Mouse (Mus musculus): ENCODE measurements around the gene 1700011L22Rik. TPM values are rescaled to one million over a fixed set of nuclear protein-coding genes. Genes with fewer than 3 reads are reported as not detected.

1700011L22Rik gene
- polyA plus RNA-seq, 1 experiment, result not detected

DNA sequence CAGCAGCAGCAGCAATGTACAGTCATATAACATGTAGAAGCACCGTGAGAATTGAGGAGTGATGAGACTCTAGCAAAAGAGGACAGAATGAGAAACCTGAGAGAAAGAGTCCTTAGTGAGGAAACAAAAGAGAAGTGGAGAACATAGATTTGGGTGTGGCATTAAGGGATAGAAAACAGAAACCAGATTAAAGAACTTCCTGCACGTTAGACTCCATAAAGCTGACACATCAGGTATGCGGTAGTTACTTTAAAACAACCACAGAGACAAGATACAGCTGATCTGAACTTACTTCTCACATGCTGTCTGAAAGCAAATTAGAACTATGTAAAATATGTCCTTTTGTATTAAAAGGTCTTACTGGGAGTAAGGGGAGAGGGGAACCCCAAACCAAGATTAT lies 38.1 kb upstream of the 1700011L22Rik start:
- Histone ChIP-seq H3K4me3 (replicated peaks) (no peak overlapping the region), H3K36me3 (replicated peaks; ENCODE audit: low read length) (peaks cover 13% of the 10 kb centered on the region), H3K27me3 (replicated peaks) (no peaks in the 10 kb centered on the region), H3K4me1 (peaks cover 9% of the 10 kb centered on the region), H3K9me3 (no peaks in the 10 kb centered on the region)
- TF ChIP-seq GATA1 (IDR thresholded peaks at IDR 0.05; ENCODE audit: borderline replicate concordance, low read length), result no peak
- no peak for TF ChIP-seq FLI1 (IDR thresholded peaks at IDR 0.05; ENCODE audit: low read length)

DNA sequence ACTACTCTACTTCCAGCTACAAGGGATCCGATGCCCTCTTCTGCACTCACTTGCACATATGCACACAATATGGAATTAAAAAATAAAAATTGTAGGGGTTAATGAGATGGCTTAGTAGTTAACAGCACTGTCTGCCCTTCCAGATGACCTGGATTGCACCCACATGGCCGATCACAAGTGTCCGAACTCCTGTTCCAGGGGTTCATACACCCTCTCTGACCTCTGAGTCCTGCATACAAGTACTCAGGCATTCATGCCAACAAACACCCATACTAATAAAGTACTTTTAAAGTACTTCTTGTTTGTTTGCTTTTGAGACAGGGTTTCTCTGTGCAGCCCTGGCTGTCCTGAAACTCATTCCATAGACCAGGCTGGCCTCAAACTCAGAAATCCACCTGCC lies 36.3 kb upstream of the 1700011L22Rik start:
- Histone ChIP-seq H3K27me3 (replicated peaks) (no peaks in the 10 kb centered on the region), H3K4me3 (replicated peaks) (no peak overlapping the region), H3K36me3 (replicated peaks; ENCODE audit: low read length) (peaks cover 21% of the 10 kb centered on the region), H3K4me1 (peaks cover 8% of the 10 kb centered on the region), H3K9me3 (no peaks in the 10 kb centered on the region)
- TF ChIP-seq GATA1 (IDR thresholded peaks at IDR 0.05; ENCODE audit: borderline replicate concordance, low read length), result no peak
- TF ChIP-seq FLI1 (IDR thresholded peaks at IDR 0.05; ENCODE audit: low read length), result no peak

DNA sequence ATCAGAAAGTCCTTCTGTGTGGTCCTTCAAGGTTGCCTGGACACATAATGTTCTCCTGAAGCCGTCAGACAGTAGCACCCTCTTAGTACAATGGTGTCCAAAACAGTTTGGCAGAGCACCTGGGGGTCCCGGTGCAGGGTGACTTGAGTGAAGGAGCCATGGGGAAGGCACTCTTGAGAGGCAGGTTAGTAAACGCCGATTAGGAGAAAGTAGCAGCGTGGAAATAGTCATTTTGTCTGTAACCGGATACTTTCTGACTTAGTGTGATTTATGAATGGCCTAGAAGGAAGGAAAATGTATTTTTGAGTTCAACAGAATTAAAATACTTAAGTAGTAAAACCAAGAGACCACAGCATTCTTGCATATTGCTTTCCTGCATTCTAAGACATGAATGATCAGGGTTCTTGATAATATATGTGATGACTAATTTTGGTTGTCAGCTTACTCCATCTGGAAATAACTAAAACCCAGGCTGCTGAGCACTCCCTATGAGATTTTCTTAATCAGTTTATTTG lies 33.1 kb upstream of the 1700011L22Rik start:
- Histone ChIP-seq H3K4me3 (replicated peaks) (no peak overlapping the region), H3K4me1 (no peaks in the 10 kb centered on the region), H3K36me3 (replicated peaks; ENCODE audit: low read length) (peaks cover 43% of the 10 kb centered on the region), H3K27me3 (replicated peaks) (no peaks in the 10 kb centered on the region), H3K9me3 (no peaks in the 10 kb centered on the region)
- no peak for TF ChIP-seq FLI1 (IDR thresholded peaks at IDR 0.05; ENCODE audit: low read length)
- TF ChIP-seq GATA1 (IDR thresholded peaks at IDR 0.05; ENCODE audit: borderline replicate concordance, low read length), result no peak

DNA sequence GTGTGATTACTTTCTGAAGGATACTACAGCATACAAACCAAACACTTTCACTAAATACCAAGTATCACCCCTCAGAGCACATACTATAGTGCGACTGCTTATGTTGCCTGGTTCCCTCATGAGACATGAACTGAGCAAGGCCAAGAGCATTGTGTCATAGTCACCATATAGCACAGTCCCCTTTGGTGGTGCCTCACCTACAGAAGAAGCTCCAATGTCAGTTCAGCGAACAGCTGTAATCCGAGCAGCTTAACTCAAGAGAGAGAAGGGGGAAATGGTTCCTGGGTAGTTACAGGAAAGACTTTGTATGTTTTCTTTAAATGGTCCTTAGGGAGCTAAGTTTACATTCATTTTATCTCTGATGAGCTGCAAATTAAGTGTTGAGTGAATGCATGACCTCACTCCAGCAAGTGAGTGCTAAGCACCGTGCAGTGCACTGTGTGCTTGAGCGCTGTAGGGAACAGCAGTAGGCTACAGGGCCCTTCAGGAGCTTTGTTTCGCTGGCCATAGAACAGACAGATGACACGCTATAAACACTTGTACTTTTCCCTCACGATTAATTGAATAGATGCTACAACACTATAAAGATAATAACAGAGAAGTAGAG lies 29.0 kb upstream of the 1700011L22Rik start:
- no peak for TF ChIP-seq GATA1 (IDR thresholded peaks at IDR 0.05; ENCODE audit: borderline replicate concordance, low read length)
- TF ChIP-seq FLI1 (IDR thresholded peaks at IDR 0.05; ENCODE audit: low read length), result no peak
- H3K4me1 ChIP-seq, result no peaks in the 10 kb centered on the region; the same call in 1 of the 2 replicates
- peaks cover 69% of the 10 kb centered on the region for H3K36me3 ChIP-seq (replicated peaks; ENCODE audit: low read length)
- no peaks in the 10 kb centered on the region for H3K9me3 ChIP-seq
- no peaks in the 10 kb centered on the region for H3K27me3 ChIP-seq (replicated peaks)
- no peak overlapping the region for H3K4me3 ChIP-seq (replicated peaks)

DNA sequence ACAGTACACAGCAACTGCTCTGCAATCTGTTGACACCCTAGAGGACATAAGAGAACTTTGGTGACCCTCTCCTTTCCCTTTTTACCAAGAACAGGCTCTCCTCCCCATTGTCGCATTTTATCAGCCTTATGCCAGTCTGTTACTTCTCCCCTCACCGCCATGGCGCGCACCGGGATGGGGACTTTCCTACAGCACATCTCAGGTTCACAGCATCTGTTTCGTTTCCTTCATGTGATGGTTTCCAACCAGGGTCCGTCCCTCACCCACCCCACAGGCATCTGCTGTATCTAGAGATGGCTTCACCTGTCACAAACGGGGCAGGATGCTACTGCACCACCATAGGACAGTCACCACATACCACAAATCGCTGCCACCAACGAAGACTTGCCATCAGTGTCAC lies 26.6 kb upstream of the 1700011L22Rik start:
- H3K9me3 ChIP-seq, result no peaks in the 10 kb centered on the region
- no peaks in the 10 kb centered on the region; the same call in 1 of the 2 replicates for H3K4me1 ChIP-seq
- H3K36me3 ChIP-seq (replicated peaks; ENCODE audit: low read length), result peaks cover 84% of the 10 kb centered on the region
- TF ChIP-seq FLI1 (IDR thresholded peaks at IDR 0.05; ENCODE audit: low read length) (no peak), GATA1 (IDR thresholded peaks at IDR 0.05; ENCODE audit: borderline replicate concordance, low read length) (no peak)
- H3K27me3 ChIP-seq (replicated peaks), result no peaks in the 10 kb centered on the region
- no peak overlapping the region for H3K4me3 ChIP-seq (replicated peaks)

DNA sequence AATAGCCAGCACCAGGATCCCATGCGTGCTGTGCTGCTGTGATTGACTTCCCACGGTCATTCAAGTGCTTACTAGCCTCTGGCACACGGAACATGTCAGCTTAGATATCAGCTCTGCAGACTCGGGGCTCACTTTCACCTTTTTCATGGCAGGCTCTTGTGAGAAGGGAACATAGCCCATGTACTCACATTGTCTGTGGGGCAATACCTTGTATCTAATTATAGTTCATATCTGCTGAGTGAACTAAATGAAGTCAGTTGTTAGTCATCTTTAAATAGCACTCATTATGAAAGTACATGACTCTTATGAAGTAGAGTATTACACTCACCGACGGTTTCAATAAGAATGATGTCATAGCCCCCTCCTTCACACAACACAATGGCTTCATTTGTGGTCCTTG lies 25.4 kb upstream of the 1700011L22Rik start:
- peaks cover 93% of the 10 kb centered on the region for H3K36me3 ChIP-seq (replicated peaks; ENCODE audit: low read length)
- H3K4me1 ChIP-seq, result no peaks in the 10 kb centered on the region; the same call in 1 of the 2 replicates
- TF ChIP-seq FLI1 (IDR thresholded peaks at IDR 0.05; ENCODE audit: low read length) (no peak), GATA1 (IDR thresholded peaks at IDR 0.05; ENCODE audit: borderline replicate concordance, low read length) (no peak)
- no peaks in the 10 kb centered on the region for H3K27me3 ChIP-seq (replicated peaks)
- no peak overlapping the region for H3K4me3 ChIP-seq (replicated peaks)
- H3K9me3 ChIP-seq, result no peaks in the 10 kb centered on the region

DNA sequence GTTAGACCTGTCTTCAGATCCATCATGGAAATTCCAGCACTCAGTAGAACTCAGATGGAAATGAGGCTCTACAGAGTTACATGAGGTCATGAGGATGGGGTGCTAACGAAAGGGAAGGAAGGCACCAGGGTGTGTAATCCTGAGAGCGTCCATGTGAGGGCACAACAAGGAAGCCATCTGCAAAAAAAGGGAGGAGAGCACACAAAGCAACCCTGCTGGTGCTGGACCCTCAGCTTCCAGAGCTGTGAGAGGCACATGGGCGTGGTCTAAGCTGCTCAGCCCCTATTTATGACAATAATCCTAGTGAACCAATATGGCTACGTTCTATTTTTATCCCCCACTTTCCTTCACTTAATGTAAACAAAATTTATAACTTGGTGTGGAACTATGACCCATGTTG lies 24.3 kb upstream of the 1700011L22Rik start:
- H3K9me3 ChIP-seq, result no peaks in the 10 kb centered on the region
- H3K27me3 ChIP-seq (replicated peaks), result no peaks in the 10 kb centered on the region
- H3K4me1 ChIP-seq, result no peaks in the 10 kb centered on the region; the same call in 1 of the 2 replicates
- no peak overlapping the region for H3K4me3 ChIP-seq (replicated peaks)
- no peak for TF ChIP-seq FLI1 (IDR thresholded peaks at IDR 0.05; ENCODE audit: low read length)
- TF ChIP-seq GATA1 (IDR thresholded peaks at IDR 0.05; ENCODE audit: borderline replicate concordance, low read length), result no peak
- H3K36me3 ChIP-seq (replicated peaks; ENCODE audit: low read length), result peaks cover 97% of the 10 kb centered on the region

DNA sequence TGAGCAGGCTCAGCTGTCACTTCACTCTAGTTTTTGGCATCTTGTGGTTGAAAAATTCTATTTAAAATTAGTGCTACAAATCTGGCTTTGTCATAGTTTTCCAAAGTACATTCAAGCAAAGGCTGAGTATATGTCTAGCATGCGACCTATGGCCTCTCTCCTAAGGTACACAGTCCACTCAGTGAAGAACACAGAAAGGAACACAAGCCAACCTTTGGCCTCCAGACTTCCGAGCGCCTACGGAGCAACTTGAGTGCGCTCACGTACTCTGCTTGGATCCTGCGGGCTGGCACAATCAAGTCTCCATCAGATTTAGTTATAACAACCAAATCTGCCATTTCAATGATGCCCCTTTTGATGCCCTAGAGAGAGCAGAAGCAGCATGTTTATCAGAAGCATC lies 20.6 kb upstream of the 1700011L22Rik start:
- Histone ChIP-seq H3K4me3 (replicated peaks) (no peak overlapping the region), H3K4me1 (no peaks in the 10 kb centered on the region; the same call in 1 of the 2 replicates), H3K27me3 (replicated peaks) (no peaks in the 10 kb centered on the region), H3K36me3 (replicated peaks; ENCODE audit: low read length) (peaks cover 67% of the 10 kb centered on the region), H3K9me3 (no peaks in the 10 kb centered on the region)
- no peak for TF ChIP-seq GATA1 (IDR thresholded peaks at IDR 0.05; ENCODE audit: borderline replicate concordance, low read length)
- TF ChIP-seq FLI1 (IDR thresholded peaks at IDR 0.05; ENCODE audit: low read length), result no peak

DNA sequence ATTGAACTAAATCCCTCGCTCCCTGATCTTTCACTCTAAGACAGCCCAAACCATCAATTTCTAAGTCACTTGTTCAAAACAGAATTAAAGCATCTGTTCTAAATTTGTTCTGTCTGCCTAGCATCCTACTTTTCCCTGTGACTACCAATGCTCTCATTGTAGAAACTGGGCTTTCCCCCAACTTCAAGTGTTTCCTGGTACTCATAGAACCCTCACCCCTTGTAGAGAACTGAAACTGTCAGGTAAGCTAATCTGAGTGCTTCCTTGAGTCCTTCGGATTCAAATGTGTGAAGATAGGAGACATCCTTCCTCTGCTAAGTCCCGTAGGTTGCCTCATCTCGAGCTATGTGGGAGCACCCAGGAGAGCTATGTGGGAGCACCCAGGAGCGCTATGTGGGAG lies 13.6 kb upstream of the 1700011L22Rik start:
- TF ChIP-seq FLI1 (IDR thresholded peaks at IDR 0.05; ENCODE audit: low read length) (no peak), GATA1 (IDR thresholded peaks at IDR 0.05; ENCODE audit: borderline replicate concordance, low read length) (no peak)
- H3K4me3 ChIP-seq (replicated peaks), result no peak overlapping the region
- no peaks in the 10 kb centered on the region for H3K4me1 ChIP-seq
- no peaks in the 10 kb centered on the region for H3K27me3 ChIP-seq (replicated peaks)
- peaks cover 17% of the 10 kb centered on the region for H3K9me3 ChIP-seq
- H3K36me3 ChIP-seq (replicated peaks; ENCODE audit: low read length), result no peaks in the 10 kb centered on the region

DNA sequence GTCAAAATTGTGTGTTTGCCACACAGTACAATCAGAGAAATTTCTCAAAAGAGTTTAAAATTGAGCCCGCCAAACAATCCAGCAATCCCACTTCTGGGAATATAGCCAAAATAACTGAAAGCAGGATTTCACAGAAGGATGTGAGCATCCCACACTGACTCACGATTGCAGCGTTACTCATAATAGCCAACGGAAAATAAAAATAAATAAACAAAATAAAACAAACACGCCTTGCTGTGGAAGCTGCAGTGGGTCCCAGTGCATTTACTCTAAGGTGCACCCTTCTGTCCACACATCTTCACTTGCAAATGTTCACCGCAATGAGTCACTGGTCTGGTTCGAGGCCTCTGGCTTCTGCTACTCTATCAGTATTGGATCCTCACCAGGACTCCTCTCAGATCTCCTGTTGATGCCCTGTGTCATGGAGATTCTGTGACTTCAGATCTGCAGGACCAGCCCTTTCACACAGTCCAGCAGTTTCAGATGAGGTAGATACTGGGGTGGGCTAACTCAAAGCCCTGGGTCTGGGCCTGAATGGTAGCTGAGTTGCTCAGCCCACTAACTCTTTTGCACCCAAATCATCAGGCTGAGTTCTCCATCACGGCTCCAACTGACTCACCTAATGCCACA lies 7.8 kb upstream of the 1700011L22Rik start:
- Histone ChIP-seq H3K4me3 (replicated peaks) (no peak overlapping the region), H3K4me1 (no peaks in the 10 kb centered on the region), H3K36me3 (replicated peaks; ENCODE audit: low read length) (no peaks in the 10 kb centered on the region), H3K27me3 (replicated peaks) (no peaks in the 10 kb centered on the region), H3K9me3 (peaks cover 4% of the 10 kb centered on the region; the same call in 1 of the 2 replicates)
- TF ChIP-seq FLI1 (IDR thresholded peaks at IDR 0.05; ENCODE audit: low read length) (no peak), GATA1 (IDR thresholded peaks at IDR 0.05; ENCODE audit: borderline replicate concordance, low read length) (no peak)
